Mouse (Mus musculus): ENCODE results near the gene Eml4. TPM values are rescaled to one million over a fixed set of nuclear protein-coding genes. Genes with fewer than 3 reads are reported as not detected.

Gene Eml4
- 70.8 and 74.8 TPM in 2 replicates for polyA plus RNA-seq (2016; fragmentation: Nextera tagmentation; extraction: Ambion mirVana)

DNA sequence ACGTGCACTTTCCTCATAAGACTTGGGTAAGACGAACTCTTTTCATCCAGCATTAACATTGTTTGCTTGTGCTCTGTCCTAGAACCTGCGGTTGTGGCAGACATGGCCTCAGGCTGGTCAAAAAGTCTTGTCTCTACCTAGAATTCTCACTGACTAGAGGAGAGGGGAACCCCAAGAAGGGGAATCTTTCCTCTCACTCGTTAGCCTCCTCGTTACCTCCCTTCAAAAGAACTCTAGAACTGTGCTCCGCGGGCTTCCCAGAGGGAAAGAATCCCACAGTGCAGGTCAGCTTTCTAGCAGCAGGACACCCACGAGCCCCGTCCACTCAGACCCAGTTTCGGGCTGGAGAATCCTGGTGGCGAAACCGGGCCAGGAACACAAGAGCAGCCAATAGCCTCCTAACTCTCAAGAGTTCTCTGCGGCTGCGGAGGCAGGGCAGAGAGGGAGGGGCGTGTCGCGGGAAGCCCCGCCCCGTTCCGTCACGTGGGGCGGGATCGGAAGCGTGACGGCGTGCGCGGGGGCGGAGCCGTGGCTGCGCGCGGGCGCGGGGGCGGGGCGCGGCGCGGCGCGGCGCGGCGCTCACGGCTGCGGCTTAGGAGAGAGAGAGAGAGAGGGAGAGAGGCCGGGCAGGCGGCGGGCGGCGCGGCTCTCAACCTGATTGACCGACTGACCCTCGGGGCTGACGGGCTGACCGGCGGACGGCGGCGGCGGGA lies at the start of gene Eml4:
TSS of gene Eml4 (plus strand) at position 553 of the 713 bp plus-strand sequence.
- 2% methylated on average over 50 of the region's 62 CpGs for WGBS
- no peaks in the 10 kb centered on the region for H3K27me3 ChIP-seq
- no peaks in the 10 kb centered on the region for H3K9me3 ChIP-seq

DNA sequence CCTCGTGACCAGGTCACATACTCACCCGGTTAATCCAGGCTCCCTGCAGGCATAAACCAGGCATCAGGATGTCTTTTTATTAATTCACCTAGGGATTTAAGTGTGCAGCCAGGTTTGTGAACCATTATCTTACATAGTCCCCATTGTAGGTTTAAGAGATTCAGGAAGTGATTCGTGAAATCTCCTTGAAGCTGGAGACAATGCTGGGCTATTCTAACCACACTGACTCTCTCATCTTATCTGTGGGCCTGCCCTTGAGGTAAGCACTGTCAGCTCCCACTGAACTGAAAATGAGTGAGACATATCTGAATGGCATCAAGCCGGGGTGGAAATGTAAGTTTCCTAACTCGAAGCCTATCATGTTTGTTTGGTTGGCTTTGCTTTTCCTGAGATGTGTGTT lies 49.3 kb upstream of the Eml4 start:
- 95% methylated on average over 5 of the region's 5 CpGs for WGBS
- Histone ChIP-seq H3K27me3 (no peaks in the 10 kb centered on the region), H3K4me3 (replicated peaks) (no peak overlapping the region), H3K36me3 (no peaks in the 10 kb centered on the region), H3K27ac (no peak overlapping the region), H3K9me3 (no peaks in the 10 kb centered on the region), H3K9ac (replicated peaks) (no peak overlapping the region), H3K4me1 (replicated peaks) (no peaks in the 10 kb centered on the region), H3K4me2 (no peak overlapping the region)
- ATAC-seq (ENCODE audit: insufficient number of reproducible peaks, insufficient read depth, low FRiP score, low TSS enrichment, low read depth), result no peak

More for the DNA sequence above, at the start of gene Eml4:
- Histone ChIP-seq H3K9ac (replicated peaks) (peak within 1 kb of the TSS; percentile 95), H3K4me2 (peak within 1 kb of the TSS; percentile 83), H3K4me1 (replicated peaks) (peaks cover 28% of the 10 kb centered on the region), H3K36me3 (no peaks in the 10 kb centered on the region), H3K4me3 (replicated peaks) (peak within 1 kb of the TSS; percentile 98), H3K27ac (peak within 1 kb of the TSS; percentile 94)
- ATAC-seq (ENCODE audit: insufficient number of reproducible peaks, insufficient read depth, low FRiP score, low TSS enrichment, low read depth), result peak; percentile 93

DNA sequence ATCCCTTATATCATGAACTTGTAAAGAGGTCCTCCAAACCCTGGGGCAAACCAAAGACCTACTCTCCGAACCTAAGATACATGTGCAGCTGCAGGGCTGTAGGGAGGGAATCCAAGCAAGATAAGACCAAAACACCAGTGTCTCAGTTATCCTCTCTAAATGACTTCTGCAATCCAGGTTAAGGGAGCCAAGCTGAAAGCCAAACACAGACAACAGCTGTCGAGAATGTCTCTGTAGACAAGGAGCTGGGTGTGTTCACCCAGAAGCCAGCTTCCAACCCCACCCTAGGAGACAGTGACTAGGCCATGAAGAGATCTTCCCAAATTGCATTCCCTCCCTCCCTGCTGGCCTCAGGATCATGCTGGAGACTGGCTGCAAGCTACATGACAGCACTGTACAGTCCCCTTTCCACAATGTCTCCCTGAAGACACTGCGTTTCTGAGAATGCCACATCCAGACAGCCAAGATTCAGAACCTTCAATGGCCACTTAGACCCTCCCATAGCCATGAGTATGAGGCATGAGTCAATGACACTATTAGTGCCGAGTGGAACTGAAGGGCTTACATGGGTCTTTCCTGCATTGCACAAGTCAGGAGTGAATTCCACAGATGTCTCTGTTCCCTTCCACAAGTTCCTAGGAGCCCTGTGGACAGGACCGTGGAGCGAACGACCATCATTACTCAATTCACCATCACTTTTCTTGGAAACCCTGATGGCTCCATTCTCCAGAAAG lies 46.5 kb upstream of the Eml4 start:
- 80% methylated on average over 7 of the region's 7 CpGs for WGBS
- Histone ChIP-seq H3K4me3 (replicated peaks) (no peak overlapping the region), H3K9me3 (no peaks in the 10 kb centered on the region), H3K4me1 (replicated peaks) (peaks cover 27% of the 10 kb centered on the region), H3K27me3 (no peaks in the 10 kb centered on the region), H3K27ac (no peak overlapping the region), H3K36me3 (no peaks in the 10 kb centered on the region), H3K4me2 (no peak overlapping the region), H3K9ac (replicated peaks) (no peak overlapping the region)
- no peak for ATAC-seq (ENCODE audit: insufficient number of reproducible peaks, insufficient read depth, low FRiP score, low TSS enrichment, low read depth)

DNA sequence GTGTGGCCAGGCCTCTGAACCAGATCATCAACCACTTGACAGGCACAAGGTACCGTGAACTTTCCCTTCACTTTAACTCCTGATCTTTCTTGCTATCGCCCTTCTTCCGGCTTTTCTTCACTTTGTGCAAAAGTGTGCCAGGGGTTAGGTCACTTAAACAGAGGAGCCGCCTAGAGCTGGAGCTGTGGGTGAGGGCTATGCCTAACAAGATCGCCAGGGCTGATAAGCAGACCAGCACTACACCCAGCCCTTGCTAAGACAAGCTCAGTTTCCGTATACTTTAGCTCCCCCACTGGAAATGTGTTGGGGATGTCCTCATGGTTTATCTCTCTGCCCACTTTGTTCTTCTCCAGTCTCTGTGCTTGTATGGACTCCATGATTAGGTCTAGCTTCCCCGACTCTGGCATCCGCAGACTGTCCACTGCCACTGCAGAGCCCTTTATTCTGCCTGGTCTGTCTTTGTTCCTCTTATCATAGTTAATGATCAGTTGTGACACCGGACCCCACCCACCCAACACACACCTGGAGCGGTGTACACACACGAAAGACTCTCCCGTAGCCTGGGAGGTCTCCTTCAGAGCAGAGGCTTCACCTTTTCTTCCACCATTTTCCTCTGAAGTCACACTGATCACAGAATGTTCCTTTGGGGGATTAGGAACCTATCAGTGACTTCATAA lies 43.6 kb upstream of the Eml4 start:
- 79% methylated on average over 12 of the region's 12 CpGs for WGBS

DNA sequence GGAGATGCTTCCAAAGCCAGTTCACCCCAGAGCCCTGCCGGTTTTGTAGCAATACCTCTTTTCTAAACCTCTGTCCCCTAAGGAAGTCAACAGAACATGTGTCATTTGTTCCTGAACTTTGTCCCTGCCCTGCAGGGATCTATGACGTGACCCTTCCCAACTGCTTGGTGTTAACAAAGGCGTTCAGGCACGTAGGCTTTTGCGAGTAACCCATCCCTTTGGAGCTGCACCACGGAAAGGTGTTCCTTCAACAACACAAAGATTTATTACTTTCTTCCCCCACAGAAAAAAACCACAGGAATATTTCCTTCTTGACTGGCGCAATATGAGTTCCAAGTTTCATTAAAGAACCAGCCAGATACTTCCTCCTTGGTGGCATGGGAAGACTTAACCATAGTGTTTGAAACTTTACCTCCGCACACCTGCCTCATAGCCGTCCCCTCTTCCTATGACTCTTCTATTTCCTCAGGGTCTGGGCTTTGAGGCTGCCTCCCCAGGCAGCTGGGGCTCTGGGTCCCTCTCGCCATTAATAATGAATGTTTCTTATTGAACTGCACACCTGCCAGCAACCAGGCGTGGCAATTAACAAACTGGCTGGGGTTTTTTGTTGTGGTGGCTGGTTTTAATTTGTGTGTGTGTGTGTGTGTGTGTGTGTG lies 43.0 kb upstream of the Eml4 start:
- peak; percentile 57 for ATAC-seq (ENCODE audit: insufficient number of reproducible peaks, insufficient read depth, low FRiP score, low TSS enrichment, low read depth)
- no peaks in the 10 kb centered on the region for H3K36me3 ChIP-seq
- H3K4me2 ChIP-seq, result peak overlapping the region; percentile 30; the same call in 1 of the 2 replicates
- no peaks in the 10 kb centered on the region for H3K27me3 ChIP-seq
- H3K9me3 ChIP-seq, result no peaks in the 10 kb centered on the region
- H3K4me1 ChIP-seq (replicated peaks), result peaks cover 52% of the 10 kb centered on the region
- H3K9ac ChIP-seq (replicated peaks), result no peak overlapping the region
- H3K27ac ChIP-seq, result peak overlapping the region; percentile 75; the same call in 1 of the 2 replicates
- H3K4me3 ChIP-seq (replicated peaks), result no peak overlapping the region
- WGBS, result 15% methylated on average over 11 of the region's 11 CpGs

More for the DNA sequence above, 43.6 kb upstream of the Eml4 start:
- no peak; the same call in 1 of the 2 replicates for ATAC-seq (ENCODE audit: insufficient number of reproducible peaks, insufficient read depth, low FRiP score, low TSS enrichment, low read depth)
- no peak overlapping the region for H3K4me2 ChIP-seq
- H3K4me1 ChIP-seq (replicated peaks), result peaks cover 45% of the 10 kb centered on the region
- H3K27ac ChIP-seq, result peak overlapping the region; percentile 75; the same call in 1 of the 2 replicates
- no peaks in the 10 kb centered on the region for H3K36me3 ChIP-seq
- no peaks in the 10 kb centered on the region for H3K9me3 ChIP-seq
- H3K9ac ChIP-seq (replicated peaks), result no peak overlapping the region
- no peaks in the 10 kb centered on the region for H3K27me3 ChIP-seq
- no peak overlapping the region for H3K4me3 ChIP-seq (replicated peaks)

DNA sequence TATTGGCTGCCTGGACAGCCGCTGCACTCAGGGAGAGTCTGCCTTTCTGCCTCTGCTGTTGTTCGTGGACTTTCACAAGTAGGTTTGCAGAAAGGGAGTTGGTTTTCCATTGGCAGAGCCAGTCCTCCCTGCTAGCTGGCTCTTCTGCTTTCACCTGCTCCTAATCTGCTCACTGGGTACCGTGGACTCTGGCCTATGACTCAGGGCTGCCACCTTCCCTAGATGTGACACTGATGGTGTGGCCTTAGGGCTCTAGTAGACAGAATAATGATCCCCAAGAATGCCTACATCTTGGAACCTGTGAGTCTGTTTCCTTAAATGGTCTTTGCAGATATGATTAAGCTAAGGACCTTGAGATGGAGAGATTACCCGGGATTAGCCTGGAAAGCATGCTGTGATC lies 42.3 kb upstream of the Eml4 start:
- no peak; the same call in 1 of the 2 replicates for ATAC-seq (ENCODE audit: insufficient number of reproducible peaks, insufficient read depth, low FRiP score, low TSS enrichment, low read depth)
- Histone ChIP-seq H3K9me3 (no peaks in the 10 kb centered on the region), H3K4me2 (0 out of 2 replicates have a peak overlapping the region, but pooled peaks have one; percentile 4), H3K4me3 (replicated peaks) (no peak overlapping the region), H3K9ac (replicated peaks) (no peak overlapping the region), H3K27me3 (no peaks in the 10 kb centered on the region), H3K27ac (peak overlapping the region; percentile 75), H3K4me1 (replicated peaks) (peaks cover 57% of the 10 kb centered on the region), H3K36me3 (no peaks in the 10 kb centered on the region)
- whole genome bisulfite sequencing, result 36% methylated on average over 4 of the region's 4 CpGs

DNA sequence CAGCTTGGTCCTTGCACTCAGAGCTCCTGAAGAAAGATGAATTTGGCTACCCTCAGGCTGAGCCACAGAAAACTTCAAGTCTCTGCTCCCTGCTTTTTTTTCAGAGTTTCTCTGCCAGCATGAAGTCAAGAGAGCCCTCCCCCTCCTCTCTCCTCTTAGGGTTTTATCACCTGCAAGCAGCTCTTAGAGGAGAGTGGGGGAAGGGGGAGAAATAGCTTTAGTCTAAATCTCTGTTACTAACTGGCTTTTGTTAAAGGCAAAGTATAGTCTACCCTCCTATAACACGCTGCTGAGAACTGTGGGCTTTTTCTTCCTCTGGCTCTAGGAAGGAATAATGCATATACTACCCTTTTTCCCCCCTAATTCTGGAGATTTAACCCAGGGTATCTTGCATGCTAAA lies 41.5 kb upstream of the Eml4 start:
- Histone ChIP-seq H3K27ac (peak overlapping the region; percentile 75), H3K4me2 (peak overlapping the region; percentile 4), H3K27me3 (no peaks in the 10 kb centered on the region), H3K9ac (replicated peaks) (no peak overlapping the region), H3K36me3 (no peaks in the 10 kb centered on the region), H3K4me3 (replicated peaks) (no peak overlapping the region), H3K9me3 (no peaks in the 10 kb centered on the region), H3K4me1 (replicated peaks) (peaks cover 57% of the 10 kb centered on the region)
- WGBS, result 3% methylated on average over 1 of the region's 1 CpGs
- ATAC-seq (ENCODE audit: insufficient number of reproducible peaks, insufficient read depth, low FRiP score, low TSS enrichment, low read depth), result 0 out of 2 replicates have a peak, but pooled peaks have one; percentile 34

DNA sequence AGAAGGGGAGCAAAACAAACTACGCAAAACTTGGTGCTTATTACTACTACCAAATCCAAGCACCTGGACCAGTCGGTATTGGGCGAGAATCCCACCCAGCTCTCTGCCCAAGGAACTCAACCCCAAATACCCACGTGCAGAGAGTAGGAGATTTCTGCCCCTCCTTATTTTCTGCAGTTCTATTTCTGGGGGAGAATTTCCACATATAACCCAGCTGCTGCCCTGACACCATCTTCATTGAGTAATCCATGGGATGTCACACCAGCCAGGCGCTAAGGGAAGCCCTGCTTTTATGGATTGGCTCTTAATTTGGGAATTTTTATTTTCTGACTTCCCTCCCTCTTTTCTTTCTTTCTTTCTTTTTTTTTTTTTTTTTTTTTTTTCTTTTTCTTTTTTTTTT lies 38.9 kb upstream of the Eml4 start:
- Histone ChIP-seq H3K9ac (replicated peaks) (no peak overlapping the region), H3K27me3 (no peaks in the 10 kb centered on the region), H3K4me2 (no peak overlapping the region), H3K27ac (no peak overlapping the region), H3K9me3 (no peaks in the 10 kb centered on the region), H3K36me3 (no peaks in the 10 kb centered on the region), H3K4me1 (replicated peaks) (peaks cover 54% of the 10 kb centered on the region), H3K4me3 (replicated peaks) (no peak overlapping the region)
- WGBS, result 64% methylated on average over 5 of the region's 5 CpGs
- ATAC-seq (ENCODE audit: insufficient number of reproducible peaks, insufficient read depth, low FRiP score, low TSS enrichment, low read depth), result no peak

DNA sequence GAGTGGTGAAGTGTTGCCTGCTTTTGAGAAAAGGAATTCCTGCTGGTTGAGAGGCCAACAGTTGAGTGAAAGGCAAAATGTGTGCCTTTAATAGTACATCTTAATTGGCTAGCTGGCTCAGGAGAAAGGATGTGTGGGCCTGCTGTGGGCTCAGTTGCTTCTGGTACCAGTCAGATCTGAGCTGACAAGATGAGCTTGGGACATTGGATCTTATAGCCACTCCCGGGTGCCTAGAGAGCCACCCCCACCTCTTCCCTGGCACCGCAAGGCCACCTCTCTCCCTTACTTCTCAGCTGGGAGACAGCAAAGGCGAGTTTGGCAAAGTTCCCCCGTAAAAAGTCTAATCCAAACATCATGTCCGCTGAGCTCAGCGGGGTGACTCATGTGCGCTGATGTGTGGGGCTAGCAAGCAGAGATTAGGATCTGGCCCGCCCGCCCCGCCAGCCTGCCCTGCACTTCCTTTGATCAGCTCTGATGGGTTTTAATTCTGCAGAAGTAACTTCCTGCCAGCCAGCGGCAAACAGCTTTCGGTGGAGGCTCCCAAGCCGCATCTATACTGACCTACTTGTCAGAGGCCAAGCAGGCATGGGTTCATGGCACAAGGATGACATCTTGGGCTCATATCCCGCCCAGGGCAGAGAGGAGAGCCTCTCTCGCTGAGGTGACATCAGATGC lies 38.4 kb upstream of the Eml4 start:
- Histone ChIP-seq H3K4me3 (replicated peaks) (peak overlapping the region; percentile 9; the same call in 1 of the 2 replicates), H3K27ac (peak overlapping the region; percentile 82), H3K4me2 (peak overlapping the region; percentile 46), H3K9me3 (no peaks in the 10 kb centered on the region), H3K27me3 (no peaks in the 10 kb centered on the region), H3K4me1 (replicated peaks) (peaks cover 49% of the 10 kb centered on the region), H3K9ac (replicated peaks) (no peak overlapping the region; the same call in 1 of the 2 replicates), H3K36me3 (no peaks in the 10 kb centered on the region)
- no peak for ATAC-seq (ENCODE audit: insufficient number of reproducible peaks, insufficient read depth, low FRiP score, low TSS enrichment, low read depth)
- WGBS, result 4% methylated on average over 15 of the region's 15 CpGs

DNA sequence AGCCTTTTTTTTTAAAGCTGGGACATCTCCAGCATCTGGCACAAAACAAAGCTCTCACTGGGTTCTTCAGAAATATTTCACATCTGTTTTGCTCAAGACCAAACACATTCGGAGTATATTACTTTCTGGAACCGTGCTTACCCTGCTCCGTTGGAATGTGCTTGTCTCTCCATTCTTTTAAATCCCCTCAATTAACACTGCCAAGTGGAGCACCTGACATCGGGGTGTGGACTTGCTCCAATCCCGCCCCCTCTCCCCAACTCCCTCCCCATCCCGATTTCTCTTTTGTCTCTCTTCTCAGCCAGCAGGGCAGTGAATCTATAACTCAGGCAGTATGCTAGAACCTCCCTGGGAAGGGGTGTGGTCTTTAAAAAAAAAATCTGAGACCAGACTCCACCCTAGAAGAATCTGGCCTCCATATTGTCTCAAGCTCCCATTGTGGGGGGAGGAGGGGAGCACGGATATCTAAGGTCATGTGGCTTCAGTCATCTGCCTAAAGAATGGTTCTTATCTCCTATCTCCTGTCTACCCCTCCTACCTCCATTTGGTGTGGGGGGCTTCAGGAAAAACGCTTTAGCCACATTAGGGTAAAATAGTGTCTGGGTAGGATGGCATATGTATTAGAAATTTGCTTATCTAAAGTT lies 37.6 kb upstream of the Eml4 start:
- 34% methylated on average over 8 of the region's 8 CpGs for WGBS
- Histone ChIP-seq H3K27me3 (no peaks in the 10 kb centered on the region), H3K4me2 (no peak overlapping the region), H3K4me3 (replicated peaks) (no peak overlapping the region), H3K27ac (no peak overlapping the region), H3K9me3 (no peaks in the 10 kb centered on the region), H3K36me3 (no peaks in the 10 kb centered on the region), H3K4me1 (replicated peaks) (peaks cover 41% of the 10 kb centered on the region), H3K9ac (replicated peaks) (no peak overlapping the region)
- no peak for ATAC-seq (ENCODE audit: insufficient number of reproducible peaks, insufficient read depth, low FRiP score, low TSS enrichment, low read depth)
